Mouse (Mus musculus) neutrophil, adult 5-6 weeks (primary cell): Measurements from ENCODE around the gene Pnpla7. TPM values are rescaled to one million over a fixed set of nuclear protein-coding genes. Genes with fewer than 3 reads are reported as not detected.

ENCODE experiments used
- ATAC-seq: fragments of 151-379, 151-347 bp; 2 replicates; pipeline ENCODE4 v1.8.0; 2017; ENCODE audit warnings: mild to moderate bottlenecking, moderate TSS enrichment; ENCODE audit not compliant: insufficient number of reproducible peaks, poor library complexity, low FRiP score, severe bottlenecking; ENCODE audit errors: extremely low read depth
- total RNA-seq: library from RNA; stranded (forward); fragments of 200-1000 nt; gene quantifications from 2 replicates; pipeline ENCODE4 v1.2.3, GENCODE M21; 2017

Pnpla7 gene
- total RNA-seq, 1 experiment from 2014 or later = 205 TPM

- no peak for ATAC-seq
Observed at GRCm38 (mm10) chr2:25055409-25056155, 79.7 kb downstream of the Pnpla7 start.

- no peak for ATAC-seq
Observed at GRCm38 (mm10) chr2:25058926-25059325, 83.1 kb downstream of the Pnpla7 start.

- no peak for ATAC-seq
Observed at GRCm38 (mm10) chr2:25063523-25063922, 87.7 kb downstream of the Pnpla7 start.

GRCm38 (mm10) chr2:25064285-25064684, 88.5 kb downstream of the Pnpla7 start:
- no peak for ATAC-seq

DNA sequence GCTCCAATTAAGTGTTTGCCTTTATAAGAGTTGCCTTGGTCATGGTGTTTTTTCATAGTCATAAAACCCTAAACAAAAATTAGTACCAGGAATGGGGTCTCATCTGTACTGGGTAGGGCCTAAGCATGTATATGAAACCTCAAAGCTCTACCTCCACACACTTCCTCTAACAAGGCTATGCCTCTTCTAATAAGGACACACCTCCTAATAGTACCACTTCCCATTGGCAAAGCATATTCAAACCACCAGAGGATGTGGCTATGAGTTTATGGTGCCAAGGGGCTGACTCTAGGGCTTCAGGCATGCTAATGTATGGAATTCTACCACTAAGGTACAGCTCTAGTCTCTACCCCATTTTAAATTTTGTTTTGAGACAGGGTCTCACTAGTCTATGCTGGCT, 89.7 kb downstream of the Pnpla7 start:
- ATAC-seq = no peak

DNA sequence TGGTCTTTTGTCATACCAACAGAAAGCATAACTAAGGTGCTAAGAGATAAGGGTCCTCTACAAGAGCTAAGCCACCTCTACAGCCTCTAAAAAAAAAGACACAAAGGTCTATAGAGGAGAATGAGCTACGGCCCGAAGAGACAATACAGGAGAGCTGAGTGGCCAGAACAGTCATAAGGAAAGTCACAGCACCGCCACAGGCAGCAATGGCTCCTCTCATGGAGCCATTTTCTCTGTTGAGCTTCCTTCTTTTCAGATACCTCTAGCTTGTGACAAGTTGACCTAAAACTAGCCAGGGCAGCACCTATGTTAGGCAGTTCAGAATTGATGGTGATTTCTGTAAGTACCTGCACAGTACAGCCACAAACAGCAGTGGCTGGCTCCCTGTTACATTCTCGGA, 90.7 kb downstream of the Pnpla7 start:
- no peak for ATAC-seq

- no peak for ATAC-seq
Observed at GRCm38 (mm10) chr2:25069537-25069936, 93.7 kb downstream of the Pnpla7 start.

- ATAC-seq = no peak
Observed at GRCm38 (mm10) chr2:25072398-25072797, 96.6 kb downstream of the Pnpla7 start.

GRCm38 (mm10) chr2:25075506-25075905, 99.7 kb downstream of the Pnpla7 start:
- no peak for ATAC-seq

- ATAC-seq = no peak
Observed at GRCm38 (mm10) chr2:25078967-25079366, 103.1 kb downstream of the Pnpla7 start.

DNA sequence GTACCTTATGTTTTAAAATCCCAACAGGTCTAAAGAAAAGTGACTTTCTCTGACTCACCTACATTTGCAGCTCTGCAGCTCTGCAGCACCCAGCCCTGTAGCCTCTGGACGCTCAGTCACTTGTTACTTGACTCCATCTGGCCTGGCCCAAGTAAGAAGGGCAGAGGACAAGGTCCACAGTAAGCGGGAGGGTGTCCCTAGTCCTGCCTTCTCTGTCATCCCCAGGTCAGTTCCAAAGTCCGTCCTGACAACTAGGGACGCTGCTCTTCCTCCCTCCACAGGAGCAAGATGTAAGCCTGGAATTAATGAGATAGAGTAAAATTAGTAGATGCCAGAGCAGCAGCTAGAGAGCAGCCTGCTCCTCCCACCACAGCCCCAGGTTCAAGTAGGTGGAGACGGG, 104.2 kb downstream of the Pnpla7 start, which contains the start of gene Entpd8:
TSS of gene Entpd8 (plus strand) at position 229 of the 400 bp plus-strand sequence.
- ATAC-seq = no peak

DNA sequence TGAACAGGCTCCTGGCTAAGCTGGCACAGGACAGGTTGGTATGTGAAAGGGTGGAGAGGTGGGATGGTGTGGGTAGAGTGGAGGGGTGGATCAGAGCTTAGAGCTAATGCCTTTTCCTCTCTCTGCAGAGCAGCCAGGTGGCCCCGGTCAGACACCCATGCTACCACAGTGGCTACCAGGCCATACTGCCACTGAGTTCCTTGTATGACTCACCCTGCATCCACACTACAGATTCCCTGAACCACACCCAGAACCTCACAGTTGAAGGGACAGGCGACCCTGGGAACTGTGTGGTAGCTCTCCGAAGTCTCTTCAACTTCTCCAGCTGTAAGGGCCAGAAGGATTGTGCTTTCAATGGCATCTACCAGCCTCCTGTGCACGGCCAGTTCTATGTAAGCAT, 107.9 kb downstream of the Pnpla7 start:
- no peak for ATAC-seq

DNA sequence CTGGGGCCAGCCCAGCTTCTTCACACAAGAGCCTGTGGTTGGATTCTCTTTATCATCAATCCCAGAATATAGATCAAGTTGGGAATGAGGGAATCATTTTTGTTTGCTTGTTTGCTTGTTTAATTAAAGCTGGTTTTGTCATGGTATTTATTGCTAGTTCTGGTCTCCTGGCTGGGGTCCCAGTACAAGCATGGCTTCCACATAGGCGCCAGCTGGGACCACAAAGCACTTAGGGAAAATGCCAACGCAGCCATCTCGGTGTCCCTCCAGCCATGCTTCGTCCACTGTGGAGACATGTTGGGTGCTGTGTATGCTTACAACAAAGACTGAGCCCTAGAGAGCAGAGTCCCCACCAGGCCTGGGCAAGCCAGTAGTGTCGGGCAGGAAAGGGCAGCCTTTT, 109.7 kb downstream of the Pnpla7 start:
- ATAC-seq = no peak

DNA sequence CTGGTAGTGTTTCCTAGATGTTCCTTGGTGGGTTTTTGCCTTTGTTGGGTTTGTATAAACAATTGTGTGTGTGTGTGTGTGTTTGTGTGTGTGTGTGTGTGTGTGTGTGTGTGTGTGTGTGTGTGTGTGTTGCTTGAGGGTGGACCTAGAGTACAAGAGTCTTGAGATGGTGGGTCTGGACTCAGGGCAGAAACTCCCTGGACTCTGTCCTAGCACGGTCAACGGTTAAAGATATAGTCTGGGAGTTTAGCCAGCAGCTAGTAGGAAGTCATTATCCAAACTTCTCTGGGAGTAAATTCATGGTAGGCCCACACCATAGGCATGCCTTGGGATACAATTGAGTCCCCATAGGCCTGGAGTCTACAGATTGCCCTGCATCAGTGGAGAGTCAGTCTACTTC, 112.0 kb downstream of the Pnpla7 start:
- ATAC-seq = no peak

DNA sequence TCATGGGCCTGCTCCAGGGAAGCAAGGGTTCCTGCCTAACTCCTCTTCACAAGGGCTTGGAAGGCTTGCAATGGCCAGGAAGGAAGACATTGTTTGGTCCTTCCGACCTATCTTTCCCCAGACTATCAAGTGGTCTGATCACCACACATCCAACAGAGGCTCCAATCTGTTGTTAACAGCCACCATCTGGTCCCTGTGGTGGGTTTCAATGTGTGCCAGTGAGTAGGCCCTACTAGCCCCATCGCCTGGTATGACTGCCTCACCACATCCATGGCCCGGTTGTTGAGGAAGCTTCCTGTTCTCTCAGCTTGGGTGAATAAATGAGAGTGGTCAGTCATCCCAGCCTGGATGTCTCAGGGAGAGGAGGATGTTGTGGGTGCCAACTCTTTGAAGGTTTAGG, 112.8 kb downstream of the Pnpla7 start:
- ATAC-seq = no peak

GRCm38 (mm10) chr2:25094785-25095108, 118.9 kb downstream of the Pnpla7 start:
- no peak for ATAC-seq

DNA sequence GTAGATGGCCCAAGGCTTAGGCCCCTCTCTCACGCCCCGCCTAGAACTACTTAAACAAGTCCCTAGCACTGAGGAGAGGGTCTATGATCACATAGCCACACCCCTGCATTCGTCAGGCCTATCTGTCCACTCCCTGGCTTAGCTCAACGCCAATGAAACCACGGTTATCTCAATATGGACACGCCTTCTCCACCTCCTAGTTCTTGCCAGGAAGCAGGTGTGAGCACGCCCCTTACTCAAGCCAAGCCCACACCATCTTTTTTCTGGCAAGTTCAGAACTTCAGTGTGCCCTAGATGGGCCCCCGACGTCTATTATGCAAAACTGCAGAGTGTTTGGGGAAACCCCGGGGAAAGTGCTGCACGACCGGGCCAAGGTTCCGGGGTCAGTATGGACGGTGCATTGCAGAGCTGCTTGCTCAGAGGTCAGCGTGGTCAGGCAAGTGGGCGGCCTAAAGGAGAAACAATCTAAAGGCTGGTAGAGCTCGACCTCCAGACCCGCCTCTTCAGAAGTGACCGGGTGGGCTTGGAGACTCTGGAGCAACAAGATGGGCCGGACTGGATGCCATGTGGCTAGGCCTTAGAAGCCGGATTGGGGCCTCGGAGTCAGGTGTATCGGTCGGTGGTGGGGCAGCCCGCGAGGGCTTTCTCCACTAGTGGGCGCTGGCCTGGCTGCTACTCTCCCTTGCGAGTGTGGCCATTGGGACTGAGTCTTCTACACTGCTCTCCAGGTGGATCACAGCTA, 119.4 kb downstream of the Pnpla7 start, which contains the start of gene Noxa1:
TSS of gene Noxa1 (minus strand) at position 41 of the 742 bp plus-strand sequence.
- no peak for ATAC-seq

GRCm38 (mm10) chr2:25098005-25098615, 122.3 kb downstream of the Pnpla7 start:
- ATAC-seq = no peak

GRCm38 (mm10) chr2:25098956-25099355, 123.1 kb downstream of the Pnpla7 start:
- ATAC-seq = no peak

DNA sequence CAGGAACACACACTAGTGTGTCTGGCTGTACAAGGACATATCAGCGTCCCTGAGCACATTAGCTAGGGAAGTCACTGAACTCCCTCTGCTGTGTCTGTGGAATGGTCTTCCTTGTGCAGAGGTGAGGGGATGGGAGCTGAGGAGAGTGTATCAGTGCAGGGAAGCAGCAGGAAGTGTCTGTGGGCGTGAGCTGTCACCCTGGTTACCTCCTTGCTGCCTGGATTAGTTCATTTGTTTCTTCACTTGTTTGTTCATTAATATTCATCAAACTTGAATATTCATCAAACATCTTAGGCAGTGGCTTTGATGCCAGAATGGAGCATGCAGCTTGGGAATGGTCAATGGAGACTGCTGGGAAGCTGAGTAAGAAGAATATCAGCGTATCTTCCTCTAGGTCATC, 123.9 kb downstream of the Pnpla7 start:
- ATAC-seq = no peak
